Mouse (Mus musculus): ENCODE results near the gene Trip13. TPM values are rescaled to one million over a fixed set of nuclear protein-coding genes. Genes with fewer than 3 reads are reported as not detected.

Trip13 gene
- polyA plus RNA-seq (2012; rRNA removed; ENCODE audit: low replicate concordance) = 0.60 and 2.1 TPM in 2 replicates

DNA sequence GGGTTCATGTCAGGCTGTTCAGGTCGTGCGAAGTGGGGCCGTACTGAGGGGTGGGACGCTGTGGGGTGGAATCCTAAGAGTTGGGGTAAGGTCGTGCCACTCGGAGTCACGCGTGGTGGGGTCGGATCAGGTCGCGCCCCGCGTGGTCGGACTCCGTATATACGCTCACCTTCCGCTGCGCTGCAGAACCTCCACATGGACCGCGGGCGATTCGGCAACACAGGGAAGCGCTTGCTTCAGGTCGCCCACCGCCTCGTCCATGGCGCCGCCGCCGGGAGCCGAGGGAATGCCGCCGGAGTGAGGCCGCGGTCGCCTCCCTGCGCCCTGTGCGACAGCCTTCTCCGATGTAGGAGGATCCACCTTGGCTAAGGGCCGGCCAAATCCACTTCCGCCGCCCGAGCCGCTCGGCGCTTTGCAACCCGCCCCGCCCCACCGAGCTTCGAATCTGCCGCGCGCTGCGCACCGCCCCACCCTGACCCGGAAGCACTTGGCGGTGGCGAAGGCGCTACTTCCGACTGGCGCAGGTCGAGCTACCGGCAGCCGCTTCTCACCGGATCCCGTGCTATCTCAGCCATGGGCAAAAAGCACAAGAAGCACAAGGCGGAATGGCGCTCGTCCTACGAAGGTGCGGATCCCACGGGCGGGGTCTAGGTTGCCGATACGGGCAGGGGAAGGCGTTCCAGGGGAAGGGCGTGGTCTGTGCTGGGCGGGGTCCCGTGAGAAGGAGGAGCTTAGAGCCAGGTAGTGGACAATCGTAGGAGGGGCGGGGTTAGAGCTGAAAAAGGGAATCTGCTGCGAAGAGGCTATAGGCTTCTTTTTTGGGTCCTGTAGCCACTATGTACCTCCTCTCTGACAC lies at the start of gene Trip13, which contains the start of gene Brd9:
TSS of gene Trip13 (minus strand) at position 464 of the 856 bp plus-strand sequence.
TSS of gene Brd9 (plus strand) at position 491 of the 856 bp plus-strand sequence.

DNA sequence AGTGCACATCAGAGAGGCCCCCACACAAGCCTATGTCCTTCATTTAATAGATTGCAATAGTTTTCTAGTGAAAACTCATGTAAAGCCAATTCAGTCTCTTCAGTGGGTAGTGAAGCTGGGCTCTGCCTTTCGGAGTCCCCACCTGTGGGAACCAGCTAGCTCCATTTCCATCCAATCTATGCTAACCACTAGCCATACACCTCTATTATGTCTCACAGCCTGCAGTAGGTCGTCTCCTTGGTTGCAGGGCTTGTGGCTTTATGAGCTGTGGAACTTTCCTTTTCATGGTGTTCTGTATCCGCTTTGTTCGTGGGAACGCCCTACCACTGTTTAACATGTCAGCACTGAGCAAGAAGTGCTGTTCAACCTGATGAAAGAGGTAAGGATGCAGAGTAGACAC lies 26.0 kb upstream of the Trip13 start, which contains the start of gene Zdhhc11:
TSS of gene Zdhhc11 (plus strand) at position 301 of the 400 bp plus-strand sequence.

Other genes starting within 250 kb of the Trip13 start
- 0.12 and 0.19 TPM in 2 replicates for gene Slc6a19, start 232.9 kb downstream of the Trip13 start, polyA plus RNA-seq (2012; rRNA removed; ENCODE audit: low replicate concordance)
- gene Slc12a7, start 204.7 kb downstream of the Trip13 start, polyA plus RNA-seq (2012; rRNA removed; ENCODE audit: low replicate concordance) = 59.6 and 68.2 TPM in 2 replicates
- 2.1 and 33.3 TPM in 2 replicates for gene Nkd2, start 90.2 kb downstream of the Trip13 start, polyA plus RNA-seq (2012; rRNA removed; ENCODE audit: low replicate concordance)
- 34.3 and 46.1 TPM in 2 replicates for gene Brd9, start within 50 bp of the Trip13 start, polyA plus RNA-seq (2012; rRNA removed; ENCODE audit: low replicate concordance)
- gene Zdhhc11, start 26.1 kb upstream of the Trip13 start, polyA plus RNA-seq (2012; rRNA removed; ENCODE audit: low replicate concordance) = not detected in 2 replicates
- 24.8 and 50.3 TPM in 2 replicates for gene Tppp, start 71.6 kb upstream of the Trip13 start, polyA plus RNA-seq (2012; rRNA removed; ENCODE audit: low replicate concordance)
- 2.2 and 3.1 TPM in 2 replicates for gene Cep72, start 124.5 kb upstream of the Trip13 start, polyA plus RNA-seq (2012; rRNA removed; ENCODE audit: low replicate concordance)
- 0.06 TPM in 1 of 2 replicates, not detected in the other for gene Slc9a3, start 183.7 kb upstream of the Trip13 start, polyA plus RNA-seq (2012; rRNA removed; ENCODE audit: low replicate concordance)